Mouse (Mus musculus) heart, postnatal 14 days (tissue): ENCODE measurements around the gene Zfp174. TPM values are rescaled to one million over a fixed set of nuclear protein-coding genes. Genes with fewer than 3 reads are reported as not detected.

Experiments used
- DNase-seq, 2 experiments: peaks; one replicate each; pipeline ENCODE4 v3.0.0; 2021 to 2022
- intact Hi-C: fragments of 180-260 bp; cut with DNase I; formaldehyde crosslinking; loops from one replicate; pipeline ENCODE4 v1.15.1; 2025
- total RNA-seq, 2 experiments: library from RNA; stranded (reverse); gene quantifications; 2 replicates each; pipeline ENCODE4 v1.2.3; 2021

The Zfp174 gene
- total RNA-seq, 2 experiments from 2014 or later: 1.3 to 1.4 TPM

GRCm38 (mm10) chr16:3872216-3873047 is 25.4 kb downstream of the Zfp174 start, which contains the start of gene Naa60:
Naa60 (plus strand) TSS chr16:3872375.
- peak; percentile 88 to 90 for DNase-seq
- intact Hi-C loops: loop anchor here (5.0 kb wide), 1 partner anchor 35 kb away; the partner anchor contains the start of genes 1700037C18Rik and Cluap1

GRCm38 (mm10) chr16:3876346-3876745 is 29.3 kb downstream of the Zfp174 start:
- no peak for DNase-seq
- intact Hi-C loops: no loop called here

GRCm38 (mm10) chr16:3884201-3885064 is 37.4 kb downstream of the Zfp174 start, which contains the start of the genes Zfp597 and Gm20695:
Zfp597 (minus strand) TSS chr16:3884561.
Gm20695 (plus strand) TSS chr16:3884648.
- DNase-seq: peak; percentile 97
- intact Hi-C loops: loop anchor here (2.0 kb wide), 2 partner anchors 24 to 38 kb away; partner anchors contain the start of genes 1700037C18Rik, Cluap1 and Zfp174

- intact Hi-C loops: loop anchor here (2.0 kb wide), 2 partner anchors 24 to 38 kb away; partner anchors contain the start of genes 1700037C18Rik, Cluap1 and Zfp174
- no peak for DNase-seq
These were observed 38.1 kb downstream of the Zfp174 start for GRCm38 (mm10) chr16:3885065-3885670.

GRCm38 (mm10) chr16:3891621-3892295 is 44.7 kb downstream of the Zfp174 start:
- DNase-seq: no peak
- intact Hi-C loops: no loop called here

- intact Hi-C loops: no loop called here
- no peak for DNase-seq
These were observed 46.7 kb downstream of the Zfp174 start for GRCm38 (mm10) chr16:3893739-3894138.

GRCm38 (mm10) chr16:3895173-3895792 is 48.2 kb downstream of the Zfp174 start:
- intact Hi-C loops: no loop called here
- peak; percentile 45 to 50 for DNase-seq

- intact Hi-C loops: no loop called here
These were observed 49.0 kb downstream of the Zfp174 start for GRCm38 (mm10) chr16:3896046-3896445.

GRCm38 (mm10) chr16:3896553-3896952 is 49.5 kb downstream of the Zfp174 start:
- no peak for DNase-seq

More at GRCm38 (mm10) chr16:3896046-3896445, 49.0 kb downstream of the Zfp174 start:
- no peak for DNase-seq

GRCm38 (mm10) chr16:3907471-3907870 is 60.4 kb downstream of the Zfp174 start:
- intact Hi-C loops: loop anchor here (5.0 to 10.0 kb wide), 3 partner anchors 35 to 307 kb away; partner anchors contain the start of genes Crebbp, Naa60 and Zfp263
- DNase-seq: no peak

More at GRCm38 (mm10) chr16:3896553-3896952, 49.5 kb downstream of the Zfp174 start:
- intact Hi-C loops: no loop called here

Other genes starting within 250 kb of the Zfp174 start
- gene Mefv, start 129.2 kb upstream of the Zfp174 start, total RNA-seq: not detected
- 10 to 100 TPM in 1 of 2 experiments, 1 to 10 TPM in 1; 8.9 to 10.4 TPM for gene Zfp263, start 103.2 kb upstream of the Zfp174 start, total RNA-seq
- not detected for gene Olfr15, start 16.4 kb upstream of the Zfp174 start, total RNA-seq
- gene Naa60, start 25.1 kb downstream of the Zfp174 start, total RNA-seq: 10 to 100 TPM; 57.6 to 61.7 TPM
- 10 to 100 TPM; 10.9 to 13.5 TPM for gene Zfp597, start 37.3 kb downstream of the Zfp174 start, total RNA-seq
- gene Gm20695, start 37.4 kb downstream of the Zfp174 start, total RNA-seq: not detected
- 1 to 10 TPM; 3.8 to 3.9 TPM for gene 1700037C18Rik, start 61.4 kb downstream of the Zfp174 start, total RNA-seq
- gene Cluap1, start 61.5 kb downstream of the Zfp174 start, total RNA-seq: 10 to 100 TPM in 1 of 2 experiments, 1 to 10 TPM in 1; 9.6 to 10.3 TPM
- gene Nlrc3, start 129.4 kb downstream of the Zfp174 start, total RNA-seq: 1 to 10 TPM; 2.7 to 3.1 TPM
- 10 to 100 TPM; 10.8 to 14.6 TPM for gene Slx4, start 156.5 kb downstream of the Zfp174 start, total RNA-seq
- not detected for gene Dnase1, start 189.7 kb downstream of the Zfp174 start, total RNA-seq
- 100 to 1,000 TPM; 161 to 173 TPM for gene Trap1, start 230.6 kb downstream of the Zfp174 start, total RNA-seq